Mouse (Mus musculus) heart, adult 8-10 months (tissue): ENCODE measurements around the gene Iqch. TPM values are rescaled to one million over a fixed set of nuclear protein-coding genes. Genes with fewer than 3 reads are reported as not detected.

Experiments used
- DNase-seq: peaks from one replicate; pipeline ENCODE4 v3.0.0; 2022; ENCODE audit warnings: low spot score
- total RNA-seq, 4 experiments: library from RNA; stranded (reverse); gene quantifications; 2 replicates each; pipeline ENCODE4 v1.2.4; 2022

Iqch gene
- total RNA-seq = not detected

DNA sequence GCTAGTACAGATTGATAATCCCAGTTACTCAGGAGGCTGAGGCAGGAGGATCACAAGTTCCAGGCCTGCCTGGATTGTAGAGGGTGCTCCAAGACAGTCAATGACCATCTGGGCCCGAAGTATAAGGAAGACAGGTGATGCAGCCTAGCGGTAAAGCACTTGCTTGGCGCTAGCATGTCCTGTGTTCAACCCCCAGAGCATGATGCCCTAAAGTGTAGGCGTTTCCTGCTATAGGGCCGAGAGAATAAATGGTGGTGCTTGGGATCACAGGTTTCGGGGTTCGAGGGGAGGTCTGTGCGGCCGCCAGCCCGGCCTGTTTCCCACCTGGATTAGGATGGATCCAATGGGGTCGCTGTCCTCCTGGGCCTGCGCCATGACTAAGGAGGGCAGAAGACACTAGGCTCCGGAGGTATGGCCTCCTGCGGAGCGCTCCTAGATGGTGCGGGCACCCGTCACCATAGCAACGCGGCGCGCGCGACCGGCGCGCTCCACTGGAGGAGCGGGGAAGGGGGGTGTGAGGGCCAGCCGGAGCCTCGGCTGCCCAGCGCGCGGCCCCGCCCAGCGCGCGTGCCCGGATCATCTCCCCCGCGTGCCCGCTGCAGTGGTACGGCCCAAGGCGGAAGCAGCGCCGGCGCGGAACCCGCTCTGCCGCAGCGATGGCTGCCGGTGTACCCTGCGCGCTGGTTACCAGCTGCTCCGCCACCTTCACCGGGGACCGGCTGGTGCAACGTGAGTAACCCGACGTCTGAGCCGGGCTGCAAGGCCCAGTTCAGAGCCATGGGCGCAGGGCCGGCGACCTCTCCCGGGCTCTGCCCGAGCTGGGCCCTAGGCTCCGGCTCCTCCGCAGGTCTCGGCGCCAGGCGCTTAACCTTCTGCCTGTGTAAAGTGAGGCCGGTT lies at the start of gene Iqch, which contains the start of gene Aagab:
Gene Iqch, minus strand, starts transcription at position 451 of the 897 bp plus-strand sequence.
Gene Aagab, plus strand, starts transcription at position 618 of the 897 bp plus-strand sequence.
- DNase-seq = peak; percentile 92

DNA sequence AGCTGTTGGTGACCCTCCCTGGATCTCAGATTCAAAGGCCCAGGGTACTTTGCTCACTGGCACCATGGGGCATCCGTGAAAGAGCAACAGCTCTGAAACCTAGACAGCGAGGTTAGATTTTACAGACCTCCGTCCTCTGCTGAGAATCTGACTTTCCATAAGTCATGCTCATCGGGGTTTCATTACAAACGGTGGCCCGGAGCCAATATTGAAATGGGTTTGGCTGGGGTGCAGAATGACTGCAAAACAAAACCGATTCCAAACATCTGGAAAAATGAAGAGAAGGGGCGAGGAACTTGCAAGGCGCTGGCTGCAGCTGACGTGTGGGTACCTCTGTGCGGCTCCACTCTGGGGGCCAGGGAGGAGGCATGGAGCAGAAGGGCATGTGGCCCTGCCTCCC lies 49.3 kb upstream of the Iqch start:
- peak; percentile 42 for DNase-seq

DNA sequence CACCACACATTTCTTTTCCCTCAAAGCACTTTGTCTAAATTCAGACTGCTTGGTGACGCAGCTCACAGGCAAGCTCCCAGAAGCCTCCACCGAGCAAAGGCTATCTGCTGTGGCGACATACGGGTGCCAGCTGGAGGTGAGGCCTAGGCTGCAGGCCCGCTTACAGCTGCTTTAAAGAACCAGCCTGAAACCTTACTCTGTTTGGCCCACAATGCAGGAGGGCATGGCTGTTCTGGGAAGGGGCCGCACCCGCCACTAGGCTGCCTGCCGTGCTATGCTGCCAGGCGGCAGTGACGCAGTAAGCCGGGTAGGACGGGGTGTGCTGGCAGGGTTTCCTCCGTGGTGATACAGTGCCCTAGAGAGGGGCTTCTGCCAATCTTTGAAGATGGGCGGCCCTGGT lies 48.6 kb upstream of the Iqch start:
- peak; percentile 40 for DNase-seq

DNA sequence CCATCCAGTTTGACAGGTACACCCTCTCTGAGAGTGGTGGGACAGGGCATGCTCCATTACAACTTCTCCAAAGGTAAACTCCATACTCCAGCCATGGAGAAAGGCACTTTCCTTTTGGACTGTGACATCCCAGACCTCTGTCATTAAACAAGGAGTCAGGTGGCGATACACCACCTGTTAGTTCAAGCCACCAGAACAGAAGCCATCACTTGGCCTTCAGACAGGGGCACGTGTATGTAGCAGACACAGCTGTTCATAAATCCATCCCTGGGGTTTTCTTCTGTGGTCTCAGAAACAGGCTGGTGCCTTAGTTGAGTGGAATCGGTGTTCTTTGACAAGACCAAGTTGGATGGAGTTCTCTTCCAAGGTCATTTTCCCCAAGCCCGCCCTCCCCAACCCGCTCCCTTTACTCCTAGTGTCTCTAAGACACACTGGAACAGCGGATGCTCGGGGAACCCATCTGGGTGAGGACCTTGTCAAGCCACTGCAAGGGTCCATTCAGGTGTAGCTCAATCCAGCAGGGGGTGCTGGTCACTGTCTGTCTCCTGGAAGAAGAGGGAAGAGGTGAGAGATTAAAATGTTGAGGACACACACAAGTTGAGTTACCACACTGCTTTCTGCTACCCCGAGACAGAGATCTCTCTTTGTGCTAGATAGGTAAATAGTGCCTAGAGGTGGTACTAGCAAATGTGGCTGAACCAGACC lies 47.7 kb upstream of the Iqch start:
- peak; percentile 25 for DNase-seq

DNA sequence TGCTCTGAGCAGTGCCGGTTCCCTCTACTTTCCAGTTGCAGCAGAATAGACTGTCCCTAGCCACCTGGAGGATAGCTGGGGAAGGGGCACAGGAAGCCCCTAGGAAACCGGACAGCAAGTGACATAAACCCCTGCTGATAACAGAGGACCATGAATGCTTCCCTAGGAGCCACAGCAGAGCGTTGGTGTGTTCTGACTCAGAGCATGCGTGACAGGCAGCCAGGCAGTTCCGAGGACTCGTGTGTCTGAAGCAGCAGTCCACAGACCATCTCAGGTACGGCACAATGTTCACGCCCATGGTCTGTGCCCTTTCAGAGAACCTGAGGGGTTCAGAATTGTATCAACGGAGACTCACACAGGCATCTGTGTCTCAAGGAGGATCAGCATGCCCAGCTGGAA lies 46.2 kb upstream of the Iqch start:
- no peak for DNase-seq

DNA sequence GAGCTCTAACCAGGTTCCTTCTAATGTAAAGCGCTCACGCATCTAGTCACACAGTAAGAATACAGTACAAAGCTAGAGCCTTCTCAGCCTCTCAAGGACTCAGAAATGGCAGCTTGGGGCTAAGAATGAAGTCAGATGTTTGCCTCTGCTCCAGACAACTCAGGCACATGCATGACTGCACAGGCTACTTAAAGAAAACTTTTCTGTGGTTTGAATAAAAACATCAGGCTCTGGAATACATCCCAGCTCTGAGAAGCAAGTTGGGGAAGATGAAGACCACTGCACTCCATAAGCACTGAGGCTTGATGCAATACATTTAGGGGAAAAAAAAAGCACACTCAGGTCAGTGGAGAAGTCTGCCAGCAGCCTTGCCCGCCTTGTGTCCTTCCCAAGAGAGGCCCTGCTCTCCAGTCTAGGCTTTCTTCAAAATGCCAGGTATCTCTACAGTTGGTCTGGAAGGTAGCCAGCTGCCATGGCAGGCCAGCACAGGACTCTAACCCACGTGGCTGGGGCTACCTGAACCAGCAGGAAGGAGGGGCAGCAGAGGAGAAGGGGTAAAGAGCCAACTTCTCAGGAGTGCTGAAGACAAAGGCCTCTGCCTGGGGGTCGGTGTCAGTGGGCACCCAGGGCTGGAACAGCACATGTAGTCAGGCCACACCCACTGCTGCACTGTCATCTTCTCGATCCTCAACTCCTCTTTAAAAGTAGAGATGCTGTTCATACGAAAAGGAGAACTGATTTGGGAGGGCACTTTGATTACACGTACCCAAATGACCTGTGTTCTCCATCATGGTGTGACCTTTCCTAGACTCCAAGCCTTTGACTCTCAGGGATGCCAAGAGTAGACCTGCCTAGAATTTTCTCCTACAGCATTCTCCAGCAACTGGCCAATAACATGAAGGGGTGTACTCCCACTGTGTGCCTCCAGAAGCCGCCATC lies 45.6 kb upstream of the Iqch start:
- DNase-seq = no peak

DNA sequence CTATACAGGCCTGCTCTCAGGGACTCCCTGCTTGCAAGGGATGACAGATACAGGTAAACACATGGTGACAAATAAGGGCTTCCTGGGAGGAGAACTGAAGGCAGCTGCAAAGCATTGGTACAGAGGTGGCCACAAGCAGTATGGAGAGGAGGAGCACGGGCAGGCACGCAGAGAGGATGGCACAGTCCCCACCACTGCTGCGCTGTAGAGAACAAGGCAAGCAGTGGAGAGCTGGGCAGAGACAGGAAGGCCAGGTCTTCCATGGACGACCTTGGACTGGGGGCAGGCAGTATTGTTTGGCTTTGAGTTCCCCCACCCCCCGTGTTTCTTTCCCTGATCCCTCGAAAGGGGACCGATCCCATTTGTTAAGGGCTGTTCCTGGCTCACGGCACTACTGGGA lies 42.8 kb upstream of the Iqch start:
- DNase-seq = no peak

DNA sequence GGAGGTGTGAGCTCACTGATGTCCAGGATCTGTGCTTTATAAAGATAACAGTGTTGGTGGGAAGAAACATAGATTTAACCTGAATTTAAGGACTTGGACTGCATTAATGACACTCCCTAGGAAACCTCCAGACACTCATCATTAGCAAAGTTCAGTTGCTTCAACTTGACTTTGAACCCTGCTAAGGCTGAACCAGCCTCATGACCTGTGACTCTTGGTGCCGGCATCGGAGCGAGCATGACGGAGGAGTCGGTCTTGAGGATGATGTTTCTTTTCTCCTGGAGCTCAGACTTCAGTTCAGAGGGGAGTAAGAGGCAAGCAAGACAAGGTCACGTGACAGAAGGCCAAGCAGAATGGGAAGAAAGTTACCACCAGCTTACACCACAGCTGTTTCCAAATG lies 41.7 kb upstream of the Iqch start:
- no peak for DNase-seq

DNA sequence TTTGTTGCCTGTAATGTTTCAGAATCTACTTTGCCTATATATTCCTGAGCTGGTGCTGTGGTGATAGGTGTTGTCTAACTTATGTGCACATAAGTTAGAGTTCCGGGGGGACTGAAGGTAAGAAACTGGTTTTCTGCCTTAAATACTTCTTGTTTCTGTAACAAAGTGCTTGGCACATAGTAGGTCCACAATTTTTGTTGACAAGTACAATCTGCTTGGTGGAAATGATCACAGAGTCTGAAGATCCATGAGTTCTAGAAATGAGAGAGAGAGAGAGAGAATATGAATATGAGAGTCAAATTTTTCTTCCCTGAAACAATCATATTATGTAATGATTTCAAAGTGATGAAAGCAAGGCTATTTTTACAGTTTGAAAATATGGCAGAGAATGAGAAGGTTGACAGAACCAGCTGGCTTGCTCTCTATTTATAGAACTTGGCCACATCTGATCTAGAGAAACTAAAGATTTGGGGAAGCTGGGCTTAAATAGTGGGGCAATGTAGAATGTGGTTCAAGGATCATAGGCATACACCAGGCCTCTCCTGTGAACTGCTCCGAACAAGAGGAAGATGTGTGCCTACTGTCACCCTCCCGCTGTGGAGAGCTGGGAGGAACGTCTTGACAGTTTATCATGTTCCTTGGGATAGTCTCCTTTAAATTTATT lies 39.8 kb upstream of the Iqch start:
- DNase-seq = no peak

DNA sequence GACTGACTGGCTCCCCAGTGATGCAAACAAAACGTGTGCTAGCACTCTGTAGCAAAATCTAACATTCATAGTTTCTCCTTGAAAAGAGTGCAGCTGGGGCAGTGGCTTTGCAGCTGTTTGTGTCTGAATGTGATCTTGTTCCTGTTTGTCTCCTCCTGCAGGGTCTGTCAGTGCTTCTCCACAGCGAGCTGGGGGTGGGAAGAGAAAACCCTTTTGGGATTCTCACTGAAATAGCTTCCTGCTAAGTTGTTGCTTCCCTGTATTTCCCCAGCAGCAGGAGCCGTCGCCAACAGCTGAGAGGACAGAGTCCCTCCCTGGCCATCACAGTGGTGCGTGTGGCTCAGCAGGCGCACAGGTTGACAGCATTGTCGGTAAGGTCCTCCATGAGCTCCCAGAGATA lies 33.8 kb upstream of the Iqch start:
- no peak for DNase-seq

DNA sequence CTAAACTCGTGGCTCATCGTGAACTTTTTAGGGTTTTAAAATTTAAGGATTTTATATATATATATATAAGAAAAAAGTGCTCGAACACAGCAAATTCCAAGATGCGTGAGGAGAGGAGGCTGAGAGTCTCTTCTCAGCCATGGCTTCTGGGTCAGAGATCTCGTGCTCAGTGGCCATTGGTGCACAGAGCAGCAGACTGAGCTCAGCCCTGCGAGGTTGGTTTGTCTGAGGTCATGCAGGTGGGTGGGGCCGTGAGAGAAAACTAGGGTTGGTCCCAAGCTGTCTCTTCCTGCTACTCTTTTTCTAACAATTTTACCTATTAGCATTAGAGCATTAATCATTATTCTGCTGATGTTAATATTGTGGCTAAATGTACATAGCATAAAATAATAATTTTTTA lies 31.0 kb upstream of the Iqch start:
- DNase-seq = no peak

DNA sequence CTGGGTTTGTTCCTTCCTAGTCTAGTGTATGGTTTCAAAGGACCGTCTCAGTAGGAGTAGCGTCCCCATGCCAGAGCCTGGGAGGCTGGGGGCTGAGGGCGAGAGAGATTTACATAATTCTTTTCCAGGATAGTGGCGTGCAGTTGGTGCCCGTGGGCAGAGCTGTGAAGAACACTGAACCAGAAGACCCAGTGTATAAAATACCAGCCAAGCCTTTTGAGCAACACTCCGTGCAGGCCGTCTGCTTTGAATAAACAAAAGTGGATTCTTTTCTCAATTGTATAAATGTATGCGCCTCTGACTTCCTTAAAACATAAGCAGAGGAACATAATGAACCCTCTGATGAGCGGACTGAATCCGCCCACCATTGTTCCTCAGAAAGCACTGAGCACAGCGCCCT lies 30.6 kb upstream of the Iqch start:
- no peak for DNase-seq

DNA sequence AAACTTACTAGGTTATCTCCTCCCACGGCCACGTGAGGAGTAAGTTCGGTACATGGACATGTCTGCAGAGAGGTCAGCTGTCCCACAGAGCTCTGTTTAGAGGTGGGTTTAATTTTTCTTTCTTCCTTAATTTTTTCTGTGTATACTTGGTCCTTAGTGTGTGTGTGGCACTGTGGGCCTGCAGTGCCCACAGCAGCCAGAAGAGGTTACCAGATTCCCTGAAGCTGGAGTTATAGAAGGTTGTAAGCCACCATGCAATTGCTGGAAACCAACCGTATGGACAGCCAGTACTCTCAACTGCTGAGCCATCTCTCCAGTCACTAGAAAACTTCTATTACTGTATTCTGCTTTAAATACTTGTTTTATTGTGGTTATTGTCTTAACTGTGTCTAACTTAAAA lies 29.8 kb upstream of the Iqch start:
- no peak for DNase-seq

DNA sequence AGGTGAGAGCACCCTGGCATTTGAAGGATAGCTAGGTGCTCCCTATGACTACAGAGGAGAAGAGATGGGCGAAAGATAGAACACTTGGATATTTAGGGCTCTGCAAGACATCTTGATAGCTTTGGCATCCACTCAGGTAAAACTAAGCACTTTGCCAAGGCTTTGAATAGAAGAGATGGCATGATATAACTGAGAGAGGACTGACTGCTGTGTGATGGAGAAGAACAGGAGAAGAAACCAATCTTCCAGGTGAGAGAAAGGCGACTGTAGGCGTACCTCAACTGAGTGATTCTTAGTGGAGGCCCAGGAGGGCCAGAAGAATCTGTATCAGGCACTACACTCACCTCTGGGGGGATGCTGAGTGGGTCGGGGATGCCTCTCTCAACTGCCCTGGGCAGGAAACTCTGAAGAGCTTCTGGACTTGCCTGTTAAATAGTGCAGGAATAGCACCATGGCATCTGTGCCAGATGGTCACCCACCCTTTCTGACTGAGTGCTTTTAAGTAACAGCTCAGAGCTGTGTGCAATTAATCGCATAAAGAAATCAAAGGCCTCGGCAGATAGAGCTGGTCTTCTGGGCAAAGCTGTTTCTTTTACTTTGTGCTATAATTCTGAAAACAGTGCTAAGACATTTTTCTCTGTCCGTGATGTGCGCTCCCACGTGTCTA lies 22.9 kb upstream of the Iqch start:
- no peak for DNase-seq

DNA sequence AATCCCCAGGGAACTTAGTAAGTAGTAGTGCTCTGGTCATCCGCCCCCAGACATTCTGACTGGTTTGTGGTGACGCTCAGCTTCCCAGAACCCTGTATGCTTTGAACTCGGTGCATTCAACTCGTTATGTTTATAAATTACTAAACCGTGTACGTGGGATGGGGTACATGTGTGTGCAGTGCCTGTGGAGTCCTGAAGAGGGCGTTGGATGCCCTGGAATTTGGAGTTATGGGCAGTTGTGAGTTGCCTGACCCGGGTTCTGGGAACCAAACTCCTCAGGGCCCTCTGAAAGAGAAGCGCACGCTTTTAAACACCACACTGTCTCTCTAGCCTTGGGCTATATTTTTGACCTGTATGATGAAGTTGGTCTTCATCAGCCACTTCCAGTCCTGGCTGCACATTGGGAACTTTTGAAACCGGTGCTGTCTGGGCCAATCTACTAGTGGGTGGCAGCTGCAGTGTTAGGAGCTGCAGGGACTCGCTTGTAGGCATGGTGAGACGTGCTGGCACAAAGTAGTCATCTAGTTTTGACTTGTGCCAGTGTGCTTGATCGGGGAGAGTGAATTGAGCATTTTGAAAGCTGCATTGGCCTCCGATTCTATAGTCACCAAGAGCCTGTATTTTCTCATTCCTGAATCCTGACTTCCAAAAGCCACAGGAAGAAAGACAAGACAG lies 21.7 kb upstream of the Iqch start:
- no peak for DNase-seq

DNA sequence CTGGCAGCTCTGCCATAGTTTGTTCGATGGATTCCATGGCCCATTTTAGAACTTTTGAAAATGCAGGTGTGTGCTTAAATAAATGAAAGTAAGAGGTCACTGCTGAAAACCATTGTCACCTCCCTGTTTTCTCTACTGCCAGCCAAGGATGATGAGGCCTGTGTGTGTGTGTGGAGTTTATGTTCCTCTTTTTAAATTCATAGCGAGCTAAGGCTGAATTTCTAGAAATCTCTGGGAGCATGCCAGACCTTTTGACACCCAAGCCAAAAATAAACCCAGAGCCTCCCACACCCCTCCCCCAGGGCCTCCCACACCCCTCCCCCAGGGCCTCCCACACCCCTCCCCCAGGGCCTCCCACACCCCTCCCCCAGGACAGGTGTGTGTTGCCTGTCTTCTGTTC lies 15.7 kb upstream of the Iqch start:
- DNase-seq = no peak

DNA sequence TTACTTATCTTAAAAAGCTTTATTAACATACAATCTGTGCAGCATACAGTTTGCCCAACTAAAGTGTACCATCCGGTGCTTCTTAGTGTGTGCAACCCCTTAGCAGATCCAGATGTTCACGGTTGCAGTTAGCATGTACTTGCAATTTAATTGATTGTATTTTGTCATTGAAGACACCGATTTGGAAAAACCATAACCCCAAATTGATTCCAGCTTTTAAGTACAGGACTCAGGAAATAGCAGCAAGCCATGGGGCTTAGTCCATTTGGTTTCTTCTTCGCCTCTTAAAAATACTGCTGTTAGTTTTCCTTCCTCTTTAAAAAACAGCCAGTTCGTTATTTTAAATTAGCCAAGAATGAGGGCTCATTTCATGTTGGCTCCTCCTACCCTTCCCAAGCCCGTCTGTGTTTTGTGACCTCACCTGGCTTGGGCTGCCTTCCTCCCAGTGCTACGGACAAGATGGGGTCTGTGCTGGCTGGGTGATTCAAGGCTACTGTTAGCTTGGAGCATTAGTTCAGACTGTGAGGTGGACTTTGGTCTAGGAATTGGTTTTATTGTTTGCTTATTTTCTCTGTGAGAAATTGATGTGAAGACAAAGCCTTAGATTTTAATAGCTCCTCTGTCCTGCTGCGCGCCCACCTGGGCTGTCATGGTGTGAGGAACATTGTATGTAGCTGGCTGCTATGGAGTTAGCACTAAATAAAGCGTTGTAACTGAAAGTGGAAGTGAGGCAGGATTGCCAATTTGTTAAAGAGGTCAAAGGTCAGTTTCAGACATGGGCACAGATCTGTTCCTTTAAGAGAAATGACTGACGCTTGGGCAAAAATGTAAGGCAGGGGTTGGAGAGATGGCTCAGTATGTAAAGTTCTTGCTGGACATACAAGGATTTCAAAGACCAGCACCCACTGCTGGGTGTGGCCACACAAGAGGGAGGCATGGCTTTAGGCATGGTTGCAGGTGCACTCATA lies 12.0 kb upstream of the Iqch start:
- DNase-seq = no peak

DNA sequence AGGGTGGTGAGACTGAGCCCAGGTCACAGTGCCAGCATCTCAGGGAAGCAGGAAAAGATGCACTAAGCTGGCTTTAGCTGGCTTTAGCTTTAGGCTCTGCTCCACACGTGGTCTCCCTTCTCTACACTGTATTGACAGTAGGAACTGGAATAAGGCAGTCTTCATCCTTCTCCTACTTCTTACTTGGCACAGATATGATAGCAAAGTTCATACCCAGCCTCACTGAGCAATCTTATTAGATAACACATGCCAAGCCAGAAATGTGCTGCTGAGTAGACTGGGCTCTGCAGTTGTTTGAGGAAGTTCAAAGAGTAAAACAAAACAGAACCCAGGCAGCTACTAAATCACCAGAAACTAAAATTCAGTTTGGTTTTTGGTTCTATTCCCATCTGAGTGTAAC lies 11.3 kb upstream of the Iqch start:
- no peak for DNase-seq
